Mouse (Mus musculus) forebrain, embryonic 15.5 days (tissue): ENCODE measurements at regions not wholly inside any gene's neighbourhood (a gene's known extent, or its start where the extent isn't known, plus 50 kb on each side); places are given as distances from the start of the nearest gene placed in this dataset.
A peak's percentile ranks its signal among the peaks of the same experiment; 100 is the strongest.

Experiments used
- ATAC-seq: fragments of 200-750 bp; cut with Nextera tagmentation; replicated peaks from 2 replicates; pipeline ENCODE4 v1.8.0; 2017; ENCODE audit warnings: mild to moderate bottlenecking, moderate TSS enrichment, moderate library complexity
- H3K27ac ChIP-seq: fragments of 300-500 bp; sonication (generic); replicated peaks from 2 replicates; pipeline ENCODE4 v1.5.1; 2015; ENCODE audit warnings: mild to moderate bottlenecking, inconsistent platforms
- H3K27me3 ChIP-seq: fragments of 300-500 bp; sonication (generic); 2 replicates; pipeline ENCODE4 v1.6.1; 2015; ENCODE audit warnings: inconsistent platforms
- H3K36me3 ChIP-seq: fragments of 300-500 bp; sonication (generic); 2 replicates; pipeline ENCODE4 v1.6.1; 2015; ENCODE audit warnings: mild to moderate bottlenecking, inconsistent platforms
- H3K4me1 ChIP-seq: fragments of 300-500 bp; sonication (generic); 2 replicates; pipeline ENCODE4 v1.6.1; 2015; ENCODE audit warnings: inconsistent platforms
- H3K4me2 ChIP-seq: fragments of 300-500 bp; sonication (generic); replicated peaks from 2 replicates; pipeline ENCODE4 v1.6.1; 2015; ENCODE audit warnings: mild to moderate bottlenecking, inconsistent platforms
- H3K4me3 ChIP-seq: fragments of 300-500 bp; sonication (generic); 2 replicates; pipeline ENCODE4 v1.5.1; 2015; ENCODE audit warnings: mild to moderate bottlenecking, inconsistent platforms
- H3K9ac ChIP-seq: fragments of 300-500 bp; sonication (generic); replicated peaks from 2 replicates; pipeline ENCODE4 v1.6.1; 2015; ENCODE audit warnings: mild to moderate bottlenecking, inconsistent platforms
- H3K9me3 ChIP-seq: fragments of 300-500 bp; sonication (generic); 2 replicates; pipeline ENCODE4 v1.6.1; 2016; ENCODE audit warnings: inconsistent platforms
- WGBS: fragments of 180-500 bp; shearing (Covaris S2); methylation state at CpG from one replicate; pipeline ENCODE4 v1.1.7; 2015; ENCODE audit warnings: mixed read lengths; 5-methylcytosine and 5-hydroxymethylcytosine counted together

- no peak overlapping the region for H3K4me3 ChIP-seq
- no peak overlapping the region for H3K4me2 ChIP-seq
- H3K9ac ChIP-seq, result no peak overlapping the region
- H3K36me3 ChIP-seq, result no peaks in the 10 kb centered on the region
- 85% methylated on average over 11 of the region's 11 CpGs for WGBS
- peaks cover 17% of the 10 kb centered on the region for H3K4me1 ChIP-seq
- H3K27ac ChIP-seq, result no peak overlapping the region
- H3K9me3 ChIP-seq, result no peaks in the 10 kb centered on the region
- ATAC-seq, result no peak
- peaks cover 79% of the 10 kb centered on the region for H3K27me3 ChIP-seq
Measured at GRCm38 (mm10) chr3:66744133-66744913, 236.9 kb upstream of the Rsrc1 start.

- ATAC-seq, result peak; percentile 95
- peak overlapping the region; percentile 18 for H3K4me3 ChIP-seq
- peak overlapping the region; percentile 39 for H3K4me2 ChIP-seq
- peaks cover 17% of the 10 kb centered on the region for H3K4me1 ChIP-seq
- H3K36me3 ChIP-seq, result no peaks in the 10 kb centered on the region
- H3K27me3 ChIP-seq, result peaks cover 74% of the 10 kb centered on the region
- H3K9me3 ChIP-seq, result no peaks in the 10 kb centered on the region
- no peak overlapping the region for H3K27ac ChIP-seq
- 7% methylated on average over 19 of the region's 19 CpGs for WGBS
- no peak overlapping the region for H3K9ac ChIP-seq
Measured at GRCm38 (mm10) chr3:66746373-66747072, 234.7 kb upstream of the Rsrc1 start.

GRCm38 (mm10) chr3:66747073-66747710 is 234.0 kb upstream of the Rsrc1 start:
- H3K27me3 ChIP-seq, result peaks cover 72% of the 10 kb centered on the region
- ATAC-seq, result peak; percentile 79
- peak overlapping the region; percentile 39 for H3K4me2 ChIP-seq
- peak overlapping the region; percentile 18 for H3K4me3 ChIP-seq
- H3K9me3 ChIP-seq, result no peaks in the 10 kb centered on the region
- no peak overlapping the region for H3K9ac ChIP-seq
- no peak overlapping the region for H3K27ac ChIP-seq
- peaks cover 17% of the 10 kb centered on the region for H3K4me1 ChIP-seq
- 17% methylated on average over 20 of the region's 20 CpGs for WGBS
- no peaks in the 10 kb centered on the region for H3K36me3 ChIP-seq

GRCm38 (mm10) chr3:66758141-66758540 is 223.0 kb upstream of the Rsrc1 start:
- peaks cover 67% of the 10 kb centered on the region for H3K27me3 ChIP-seq
- no peak for ATAC-seq
- no peaks in the 10 kb centered on the region for H3K4me1 ChIP-seq

GRCm38 (mm10) chr3:66759841-66760240 is 221.3 kb upstream of the Rsrc1 start:
- H3K4me2 ChIP-seq, result no peak overlapping the region
- no peak overlapping the region for H3K27ac ChIP-seq
- no peak overlapping the region for H3K9ac ChIP-seq
- WGBS, result 89% methylated on average over 4 of the region's 4 CpGs
- peaks cover 68% of the 10 kb centered on the region for H3K27me3 ChIP-seq
- no peaks in the 10 kb centered on the region for H3K4me1 ChIP-seq
- no peaks in the 10 kb centered on the region for H3K36me3 ChIP-seq
- no peak overlapping the region for H3K4me3 ChIP-seq
- H3K9me3 ChIP-seq, result no peaks in the 10 kb centered on the region
- ATAC-seq, result no peak

More at GRCm38 (mm10) chr3:66758141-66758540, 223.0 kb upstream of the Rsrc1 start:
- no peak overlapping the region for H3K27ac ChIP-seq
- WGBS, result 79% methylated on average over 3 of the region's 3 CpGs
- no peaks in the 10 kb centered on the region for H3K36me3 ChIP-seq
- no peak overlapping the region for H3K4me2 ChIP-seq
- no peaks in the 10 kb centered on the region for H3K9me3 ChIP-seq
- no peak overlapping the region for H3K9ac ChIP-seq
- no peak overlapping the region for H3K4me3 ChIP-seq

DNA sequence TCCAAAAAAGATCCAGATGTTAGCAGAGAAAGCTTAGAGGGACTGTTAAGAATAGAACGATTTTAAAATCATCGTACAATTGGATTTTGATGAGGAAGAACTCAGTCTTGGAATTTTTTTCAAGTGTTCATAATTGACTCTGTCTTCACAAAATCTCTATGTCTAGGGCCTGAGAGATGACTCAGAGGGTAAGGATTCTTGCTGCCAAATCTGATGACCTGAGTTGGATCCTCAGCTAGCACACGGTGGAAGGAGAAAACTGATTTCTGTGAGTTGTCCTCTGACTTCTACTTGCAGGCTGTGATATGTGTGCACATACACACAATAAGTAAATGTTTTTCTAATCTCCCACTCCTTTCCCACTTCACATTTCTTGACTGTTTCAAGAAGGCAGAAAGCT is 218.7 kb upstream of the Rsrc1 start:
- H3K27ac ChIP-seq, result no peak overlapping the region
- no peak for ATAC-seq
- no peaks in the 10 kb centered on the region for H3K4me1 ChIP-seq
- 87% methylated on average over 3 of the region's 3 CpGs for WGBS
- H3K36me3 ChIP-seq, result no peaks in the 10 kb centered on the region
- H3K4me2 ChIP-seq, result no peak overlapping the region
- H3K9me3 ChIP-seq, result no peaks in the 10 kb centered on the region
- no peak overlapping the region for H3K4me3 ChIP-seq
- no peak overlapping the region for H3K9ac ChIP-seq
- peaks cover 61% of the 10 kb centered on the region for H3K27me3 ChIP-seq

DNA sequence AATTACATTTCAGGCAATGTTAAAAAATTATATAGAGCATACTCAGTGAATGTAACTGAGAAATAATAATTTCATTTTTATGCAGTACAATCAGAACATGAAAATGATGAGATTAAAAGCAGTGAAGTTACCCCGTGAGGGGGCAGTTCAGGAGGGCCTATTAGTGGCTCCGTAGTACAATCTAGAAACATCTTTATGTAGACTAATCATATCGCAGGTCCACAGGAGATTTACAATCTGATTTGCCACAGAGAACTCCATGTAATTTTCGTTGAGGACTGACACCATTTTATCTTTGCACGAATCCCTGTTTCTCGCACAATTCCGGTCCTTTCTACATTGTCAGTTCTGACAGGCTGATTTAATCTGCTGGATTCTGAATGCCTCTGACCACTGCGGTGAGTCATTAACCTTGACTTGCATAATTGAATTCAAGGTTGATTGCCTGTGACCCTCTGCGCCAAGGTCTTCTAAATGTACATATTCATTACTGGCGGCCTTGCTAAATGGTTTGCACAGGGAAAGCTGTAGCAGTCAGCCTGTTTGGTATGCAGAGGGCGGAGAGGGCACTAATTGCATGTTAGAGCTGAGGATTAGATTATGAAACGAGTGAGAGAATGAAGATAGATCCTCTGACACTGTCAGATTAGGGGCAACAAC is 183.7 kb upstream of the Rsrc1 start:
- H3K4me1 ChIP-seq, result peaks cover 4% of the 10 kb centered on the region; the same call in 1 of the 2 replicates
- WGBS, result 30% methylated on average over 12 of the region's 12 CpGs
- no peak overlapping the region for H3K4me3 ChIP-seq
- ATAC-seq, result peak; percentile 58; the same call in 1 of the 2 replicates
- no peaks in the 10 kb centered on the region for H3K36me3 ChIP-seq
- H3K4me2 ChIP-seq, result peak overlapping the region; percentile 13
- H3K27me3 ChIP-seq, result no peaks in the 10 kb centered on the region
- no peak overlapping the region for H3K27ac ChIP-seq
- H3K9me3 ChIP-seq, result no peaks in the 10 kb centered on the region
- H3K9ac ChIP-seq, result no peak overlapping the region

GRCm38 (mm10) chr3:66798292-66798691 is 182.9 kb upstream of the Rsrc1 start:
- no peak overlapping the region for H3K4me3 ChIP-seq
- H3K4me1 ChIP-seq, result peaks cover 4% of the 10 kb centered on the region; the same call in 1 of the 2 replicates
- no peaks in the 10 kb centered on the region for H3K36me3 ChIP-seq
- no peak overlapping the region for H3K27ac ChIP-seq
- H3K9ac ChIP-seq, result no peak overlapping the region
- H3K9me3 ChIP-seq, result no peaks in the 10 kb centered on the region
- no peak for ATAC-seq
- H3K27me3 ChIP-seq, result no peaks in the 10 kb centered on the region
- WGBS, result 60% methylated on average over 5 of the region's 5 CpGs
- H3K4me2 ChIP-seq, result no peak overlapping the region

GRCm38 (mm10) chr3:66802538-66802937 is 178.7 kb upstream of the Rsrc1 start:
- Histone ChIP-seq H3K9ac (no peak overlapping the region), H3K36me3 (no peaks in the 10 kb centered on the region), H3K4me3 (no peak overlapping the region), H3K27ac (no peak overlapping the region), H3K4me2 (no peak overlapping the region), H3K4me1 (peaks cover 3% of the 10 kb centered on the region; the same call in 1 of the 2 replicates), H3K9me3 (no peaks in the 10 kb centered on the region), H3K27me3 (no peaks in the 10 kb centered on the region)
- no peak for ATAC-seq
- WGBS, result 74% methylated on average over 5 of the region's 5 CpGs

DNA sequence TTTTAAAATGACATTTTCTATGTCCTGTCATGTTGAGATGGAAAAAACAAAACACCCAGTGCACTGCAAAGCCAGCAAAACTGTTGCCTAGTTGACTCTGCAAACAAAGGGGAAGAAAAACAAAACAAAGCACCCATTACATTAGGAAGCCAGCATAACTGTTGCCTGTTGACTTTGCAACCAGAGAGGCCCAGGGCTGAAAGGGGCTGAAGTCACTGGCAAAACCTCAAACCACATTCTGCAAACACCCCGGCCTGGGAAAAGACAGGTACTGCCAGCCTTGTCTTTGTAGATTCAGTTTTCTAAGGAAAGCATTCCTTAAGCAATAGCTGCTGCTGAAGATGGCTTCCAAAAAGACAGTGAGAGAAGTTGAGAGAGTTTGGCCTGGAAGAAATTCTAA is 175.0 kb upstream of the Rsrc1 start:
- no peaks in the 10 kb centered on the region for H3K27me3 ChIP-seq
- H3K9ac ChIP-seq, result no peak overlapping the region
- H3K36me3 ChIP-seq, result no peaks in the 10 kb centered on the region
- no peaks in the 10 kb centered on the region for H3K9me3 ChIP-seq
- no peak overlapping the region for H3K4me3 ChIP-seq
- 75% methylated on average over 1 of the region's 1 CpGs for WGBS
- no peak overlapping the region for H3K27ac ChIP-seq
- no peaks in the 10 kb centered on the region for H3K4me1 ChIP-seq
- no peak for ATAC-seq
- H3K4me2 ChIP-seq, result no peak overlapping the region

- WGBS, result 59% methylated on average over 5 of the region's 5 CpGs
- H3K4me3 ChIP-seq, result no peak overlapping the region
- no peak overlapping the region for H3K9ac ChIP-seq
- no peaks in the 10 kb centered on the region for H3K36me3 ChIP-seq
- no peaks in the 10 kb centered on the region for H3K9me3 ChIP-seq
- H3K27me3 ChIP-seq, result no peaks in the 10 kb centered on the region
- no peak overlapping the region for H3K27ac ChIP-seq
- H3K4me1 ChIP-seq, result peaks cover 6% of the 10 kb centered on the region
- peak; percentile 57 for ATAC-seq
- H3K4me2 ChIP-seq, result no peak overlapping the region
Measured at GRCm38 (mm10) chr3:66812686-66813445, 168.3 kb upstream of the Rsrc1 start.
